In the genomic region with DNA sequence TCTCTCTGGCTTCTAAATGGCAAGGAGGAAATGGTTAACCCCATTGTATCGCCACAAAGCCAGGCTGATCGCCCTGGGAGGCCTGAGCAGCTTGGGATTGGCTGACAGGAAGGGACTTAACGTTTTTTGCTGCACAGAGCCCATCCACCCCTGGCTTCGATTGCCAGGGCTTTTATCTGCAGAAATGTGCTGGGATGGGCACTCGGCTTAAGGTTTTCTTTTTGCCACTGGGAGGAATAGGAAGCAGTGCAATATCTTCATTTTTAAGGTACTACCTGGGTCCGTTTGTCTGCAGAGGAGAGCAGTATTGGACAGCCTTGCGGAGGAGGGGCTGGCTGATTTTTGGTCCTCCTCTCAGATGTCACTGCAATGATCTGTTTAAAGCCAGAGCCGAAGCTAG, we compare ENCODE assay signal across 8 mouse cellular contexts.
DNase-seq lines count a peak whose midpoint lies in the region; ATAC-seq and TF ChIP-seq lines count a peak whose summit lies in the region.

No protein-coding gene starts in this region.

- no peaks in the 10 kb centered on the region for H3K9me3 ChIP-seq in heart, embryonic 14.5 days (ENCODE audit: control insufficient read depth, low read length)
- H3K9me3 ChIP-seq in forebrain, postnatal 0 days (ENCODE audit: low read length): no peaks in the 10 kb centered on the region
- H3K9me3 ChIP-seq in midbrain, embryonic 11.5 days (ENCODE audit: control insufficient read depth, low read length): 0 out of 2 replicates have a peak, but pooled peaks cover 2% of the 10 kb centered on the region

- intact Hi-C loops in heart, postnatal 14 days (cut with DNase I): no loop called here

- TF ChIP-seq CTCF in forebrain, postnatal 0 days (IDR thresholded peaks at IDR 0.05; ENCODE audit: low read depth): no peak

- no peak for DNase-seq in heart, postnatal 14 days
- peak; percentile 48 for DNase-seq in cerebellum, adult 8-10 months
- no peak for DNase-seq in forebrain, postnatal 0 days
- peak; percentile 93 for DNase-seq in midbrain, embryonic 11.5 days (ENCODE audit: low spot score, missing footprints)
- no peak for DNase-seq in urinary bladder, adult 2 months (ENCODE audit: low spot score)
- no peak for DNase-seq in spleen, postnatal 14 days (ENCODE audit: low spot score in 2 of 2)
- no peak for DNase-seq in gastrocnemius, postnatal 10 days

- no peak overlapping the region for H3K27ac ChIP-seq in heart, embryonic 14.5 days (replicated peaks in 1 of 2; ENCODE audit: control insufficient read depth in 1 of 2, insufficient read depth in 1 of 2, low read depth in 2 of 2, low read length in 2 of 2)
- no peak overlapping the region for H3K27ac ChIP-seq in forebrain, postnatal 0 days (ENCODE audit: low read depth, low read length)
- H3K27ac ChIP-seq in midbrain, embryonic 11.5 days (ENCODE audit: low read depth, low read length): peak overlapping the region; percentile 73

- no peaks in the 10 kb centered on the region for H3K36me3 ChIP-seq in heart, embryonic 14.5 days (ENCODE audit: control insufficient read depth, insufficient read depth, low read length)
- 0 out of 2 replicates have a peak, but pooled peaks cover 4% of the 10 kb centered on the region for H3K36me3 ChIP-seq in forebrain, postnatal 0 days (ENCODE audit: insufficient read depth)
- peaks cover 2% of the 10 kb centered on the region; the same call in 1 of the 2 replicates for H3K36me3 ChIP-seq in midbrain, embryonic 11.5 days (ENCODE audit: control insufficient read depth, insufficient read depth, low read length)

- no peak overlapping the region for H3K9ac ChIP-seq in heart, embryonic 14.5 days (ENCODE audit: low read length)
- peak overlapping the region; percentile 33; the same call in 1 of the 2 replicates for H3K9ac ChIP-seq in forebrain, postnatal 0 days
- peak overlapping the region; percentile 63 for H3K9ac ChIP-seq in midbrain, embryonic 11.5 days (ENCODE audit: low read length)

- peak overlapping the region; percentile 48 for H3K4me2 ChIP-seq in heart, embryonic 14.5 days (ENCODE audit: low read length)
- peak overlapping the region; percentile 38 for H3K4me2 ChIP-seq in forebrain, postnatal 0 days (ENCODE audit: low read depth)
- peak overlapping the region; percentile 45 for H3K4me2 ChIP-seq in midbrain, embryonic 11.5 days

- no peak overlapping the region for H3K4me3 ChIP-seq in heart, embryonic 14.5 days (ENCODE audit: control insufficient read depth in 1 of 2, insufficient read depth in 1 of 2, low read depth in 1 of 2, low read length in 2 of 2)
- 0 out of 2 replicates have a peak overlapping the region, but pooled peaks have one; percentile 4 for H3K4me3 ChIP-seq in forebrain, postnatal 0 days (ENCODE audit: low read depth, low read length)
- H3K4me3 ChIP-seq in midbrain, embryonic 11.5 days (ENCODE audit: low read depth, low read length): peak overlapping the region; percentile 33

- H3K27me3 ChIP-seq in heart, embryonic 14.5 days (ENCODE audit: control insufficient read depth, insufficient read depth, low read length): no peaks in the 10 kb centered on the region
- no peaks in the 10 kb centered on the region for H3K27me3 ChIP-seq in forebrain, postnatal 0 days (ENCODE audit: insufficient read depth, low read length)
- H3K27me3 ChIP-seq in midbrain, embryonic 11.5 days (ENCODE audit: control insufficient read depth, insufficient read depth, low read length): no peaks in the 10 kb centered on the region

- H3K4me1 ChIP-seq in heart, embryonic 14.5 days (ENCODE audit: control insufficient read depth in 2 of 2, insufficient read depth in 2 of 2, low read length in 2 of 2): no peaks in the 10 kb centered on the region
- peaks cover 20% of the 10 kb centered on the region for H3K4me1 ChIP-seq in forebrain, postnatal 0 days (ENCODE audit: insufficient read depth)
- peaks cover 36% of the 10 kb centered on the region for H3K4me1 ChIP-seq in midbrain, embryonic 11.5 days (ENCODE audit: control insufficient read depth, insufficient read depth, low read length)

- ATAC-seq in heart, embryonic 14.5 days (ENCODE audit: insufficient number of reproducible peaks, insufficient read depth, low FRiP score, low read depth): no peak
- peak; percentile 54 for ATAC-seq in forebrain, postnatal 0 days
- peak; percentile 83 for ATAC-seq in midbrain, embryonic 11.5 days (ENCODE audit: low FRiP score)

- WGBS in heart, embryonic 14.5 days: 9% methylated on average over 8 of the region's 8 CpGs
- WGBS in forebrain, postnatal 0 days: 13% methylated on average over 8 of the region's 8 CpGs
- 2% methylated on average over 8 of the region's 8 CpGs for WGBS in midbrain, embryonic 11.5 days

Comparison
In these comparisons a context has a peak if more than half of its experiments do, and no peak if none do; other contexts are left out.
1. H3K4me3 ChIP-seq: peak in forebrain, postnatal 0 days (single experiment) and midbrain, embryonic 11.5 days (single experiment); none in heart, embryonic 14.5 days (0 of 2).
2. DNase-seq: peak in cerebellum, adult 8-10 months (single experiment) and midbrain, embryonic 11.5 days (single experiment); none in heart, postnatal 14 days (0 of 2), forebrain, postnatal 0 days (single experiment), urinary bladder, adult 2 months (single experiment), spleen, postnatal 14 days (0 of 2) and gastrocnemius, postnatal 10 days (single experiment).
3. Peak in every context shown above with its lines, with median percentiles within 50 percentile points of each other: H3K4me2 ChIP-seq.